Mouse (Mus musculus) heart, postnatal 25 days (tissue): ENCODE measurements at regions not wholly inside any gene's neighbourhood (a gene's known extent, or its start where the extent isn't known, plus 50 kb on each side); places are given as distances from the start of the nearest gene placed in this dataset.

Experiments
- DNase-seq: peaks from one replicate; pipeline ENCODE4 v3.0.0; 2022; ENCODE audit warnings: low spot score
- intact Hi-C: fragments of 180-260 bp; cut with DNase I; formaldehyde crosslinking; loops from one replicate; pipeline ENCODE4 v1.15.1; 2025

- intact Hi-C loops = no loop called here
- DNase-seq = no peak
Measured at GRCm38 (mm10) chr1:13977207-13977606, 2115.9 kb downstream of the 4930444P10Rik start.

GRCm38 (mm10) chr1:13949241-13949640 is 2143.9 kb downstream of the 4930444P10Rik start:
- DNase-seq = no peak
- intact Hi-C loops = no loop called here

GRCm38 (mm10) chr1:13941351-13941750 is 2151.8 kb downstream of the 4930444P10Rik start:
- intact Hi-C loops = no loop called here
- no peak for DNase-seq

GRCm38 (mm10) chr1:13938344-13938743 is 2154.8 kb downstream of the 4930444P10Rik start:
- intact Hi-C loops = no loop called here
- no peak for DNase-seq

GRCm38 (mm10) chr1:13935938-13936491 is 2157.1 kb downstream of the 4930444P10Rik start:
- intact Hi-C loops = no loop called here
- no peak for DNase-seq

- intact Hi-C loops = no loop called here
- no peak for DNase-seq
Measured at GRCm38 (mm10) chr1:13928679-13929078, 2164.4 kb downstream of the 4930444P10Rik start.

- no peak for DNase-seq
- intact Hi-C loops = no loop called here
Measured at GRCm38 (mm10) chr1:13927964-13928363, 2165.2 kb downstream of the 4930444P10Rik start.

GRCm38 (mm10) chr1:13925994-13926393 is 2167.1 kb downstream of the 4930444P10Rik start:
- intact Hi-C loops = no loop called here
- no peak for DNase-seq

- intact Hi-C loops = no loop called here
- DNase-seq = no peak
Measured at GRCm38 (mm10) chr1:13915216-13915615, 2177.9 kb downstream of the 4930444P10Rik start.

GRCm38 (mm10) chr1:13879126-13879525 is 2214.0 kb downstream of the 4930444P10Rik start:
- DNase-seq = no peak
- intact Hi-C loops = no loop called here

- intact Hi-C loops = no loop called here
Measured at GRCm38 (mm10) chr1:13873925-13874324, 2219.2 kb downstream of the 4930444P10Rik start.

GRCm38 (mm10) chr1:13872536-13872935 is 2220.6 kb downstream of the 4930444P10Rik start:
- intact Hi-C loops = no loop called here
- DNase-seq = no peak

More at GRCm38 (mm10) chr1:13873925-13874324, 2219.2 kb downstream of the 4930444P10Rik start:
- DNase-seq = no peak

GRCm38 (mm10) chr1:13870631-13871286 is 2222.4 kb downstream of the 4930444P10Rik start:
- no peak for DNase-seq
- intact Hi-C loops = no loop called here

- intact Hi-C loops = no loop called here
- no peak for DNase-seq
Measured at GRCm38 (mm10) chr1:13865713-13866112, 2227.4 kb downstream of the 4930444P10Rik start.

GRCm38 (mm10) chr1:13863712-13864111 is 2229.4 kb downstream of the 4930444P10Rik start:
- no peak for DNase-seq
- intact Hi-C loops = no loop called here

GRCm38 (mm10) chr1:13861070-13861511 is 2232.0 kb downstream of the 4930444P10Rik start:
- intact Hi-C loops = no loop called here
- no peak for DNase-seq

- intact Hi-C loops = no loop called here
- DNase-seq = no peak
Measured at GRCm38 (mm10) chr1:13860469-13860868, 2232.7 kb downstream of the 4930444P10Rik start.

- DNase-seq = no peak
- intact Hi-C loops = no loop called here
Measured at GRCm38 (mm10) chr1:13859723-13860122, 2233.4 kb downstream of the 4930444P10Rik start.

- no peak for DNase-seq
- intact Hi-C loops = no loop called here
Measured at GRCm38 (mm10) chr1:13858371-13859018, 2234.6 kb downstream of the 4930444P10Rik start.

GRCm38 (mm10) chr1:13856998-13857397 is 2236.1 kb downstream of the 4930444P10Rik start:
- intact Hi-C loops = no loop called here
- DNase-seq = no peak

GRCm38 (mm10) chr1:13851144-13851543 is 2242.0 kb downstream of the 4930444P10Rik start:
- intact Hi-C loops = no loop called here
- DNase-seq = no peak
